Mouse (Mus musculus): ENCODE results near the gene Nmb. TPM values are rescaled to one million over a fixed set of nuclear protein-coding genes. Genes with fewer than 3 reads are reported as not detected.

The Nmb gene
- polyA plus RNA-seq (2017; shearing (Covaris generic)), result 42.4 TPM

GRCm38 (mm10) chr7:80904921-80905515 is at the start of gene Nmb:
TSS of gene Nmb (minus strand) at chr7:80905076.

DNA sequence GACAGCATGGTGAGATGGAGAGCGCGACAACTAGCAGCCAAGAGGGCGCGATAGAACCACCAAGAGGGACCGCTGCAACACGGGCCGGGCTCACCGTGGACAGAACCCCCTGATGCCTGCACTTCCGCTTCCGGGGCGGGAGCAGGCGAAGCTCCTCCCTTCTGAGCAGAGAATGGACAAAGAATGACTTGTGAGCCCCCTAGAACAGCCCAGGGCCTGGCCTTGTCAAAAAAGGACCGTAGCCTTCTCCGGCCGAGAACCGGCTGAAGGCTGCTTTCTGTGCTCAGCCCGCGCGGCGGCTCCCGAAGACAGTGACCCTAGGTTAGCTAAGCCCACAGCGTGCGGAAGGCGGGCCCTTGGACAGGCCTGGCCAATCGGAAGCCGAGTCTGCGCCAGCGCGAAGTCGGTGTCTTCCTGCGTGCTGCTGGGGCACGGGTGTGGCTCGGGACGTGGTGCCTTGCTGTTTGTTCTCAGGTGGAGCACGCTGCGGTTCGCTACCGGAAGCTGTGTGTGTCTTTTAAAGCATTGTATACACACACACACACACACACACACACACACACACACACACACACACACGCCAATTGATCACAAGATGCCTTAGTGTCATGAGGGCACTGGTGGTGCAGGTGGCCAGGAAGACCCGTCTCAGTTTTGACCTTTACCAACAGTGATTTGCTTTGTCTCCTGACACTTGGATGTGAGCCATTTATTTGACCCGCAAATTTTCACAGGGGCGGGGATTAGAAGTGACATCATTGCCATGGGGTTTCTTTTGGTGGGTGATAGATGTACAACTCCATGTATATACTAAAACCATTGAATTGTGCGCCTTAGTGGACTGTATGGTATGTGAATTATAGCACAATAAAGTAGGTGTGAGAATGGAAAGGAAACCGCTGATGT is 42.8 kb upstream of the Nmb start, which contains the start of gene Sec11a:
Gene Sec11a, minus strand, starts transcription at position 336 of the 906 bp plus-strand sequence.

DNA sequence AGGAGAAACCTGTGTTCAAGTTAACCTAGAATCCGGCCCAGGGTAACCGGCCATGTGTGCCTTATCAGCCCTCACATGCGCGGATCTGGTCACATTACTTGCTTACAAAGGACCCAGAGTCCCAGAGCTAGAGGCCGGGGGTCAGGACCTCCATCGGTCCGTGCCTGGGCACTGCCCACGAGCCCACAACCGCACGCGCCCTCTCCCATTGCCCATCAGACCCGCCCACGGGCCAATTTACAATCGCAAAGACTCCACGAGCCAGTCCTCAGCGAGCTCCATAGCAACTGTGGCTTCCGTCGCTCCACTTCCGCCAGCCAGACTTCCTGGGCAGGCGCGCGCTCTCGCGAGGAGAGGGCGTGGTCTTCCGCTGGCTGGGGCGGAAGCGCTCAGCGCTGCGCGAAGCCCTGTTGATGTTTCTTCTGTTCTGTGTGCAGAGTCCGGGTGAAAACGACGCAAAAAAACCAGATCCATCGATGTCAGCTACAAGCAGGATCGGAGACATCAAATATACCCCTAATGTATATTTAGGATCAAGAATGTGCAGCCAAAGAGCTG is 3.9 kb downstream of the Nmb start, which contains the start of gene Wdr73:
Gene Wdr73, minus strand, starts transcription at position 326 of the 558 bp plus-strand sequence.

DNA sequence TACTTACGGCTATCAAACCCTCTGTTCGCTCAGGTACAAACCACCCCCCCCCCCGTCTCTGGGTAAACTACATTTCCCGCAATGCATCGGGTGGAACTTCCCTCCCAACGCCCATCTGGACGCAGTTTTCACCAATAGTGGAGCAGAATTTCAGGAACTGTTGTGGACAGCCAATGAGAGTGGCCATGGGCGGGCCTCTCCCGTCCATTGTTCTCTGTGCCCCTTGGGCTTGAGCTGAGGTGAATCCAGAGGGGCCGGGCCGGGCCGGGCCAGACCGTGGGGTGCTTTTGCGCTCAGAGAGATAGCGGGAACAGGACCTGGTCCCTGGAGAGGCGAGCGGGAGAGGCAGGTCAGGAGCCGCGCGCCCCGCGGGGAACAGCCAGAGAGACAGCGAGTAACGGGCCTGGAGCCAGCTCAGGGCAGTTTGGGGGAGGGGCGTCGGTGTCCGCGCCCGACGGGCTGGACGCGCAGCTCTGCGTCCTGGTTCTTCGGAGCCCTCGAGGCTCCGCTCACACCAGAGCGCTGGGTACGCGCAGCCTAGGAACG is 44.1 kb downstream of the Nmb start, which contains the start of gene Zscan2:
Gene Zscan2, plus strand, starts transcription at position 192 of the 546 bp plus-strand sequence.

Other genes starting within 250 kb of the Nmb start
- 69.2 TPM for gene Crtc3, start 216.2 kb downstream of the Nmb start, polyA plus RNA-seq (2017; shearing (Covaris generic))
- gene Iqgap1, start 79.1 kb downstream of the Nmb start, polyA plus RNA-seq (2017; shearing (Covaris generic)), result 202 TPM
- gene Zscan2, start 44.2 kb downstream of the Nmb start, polyA plus RNA-seq (2017; shearing (Covaris generic)), result 2.9 TPM
- gene Wdr73, start 3.8 kb downstream of the Nmb start, polyA plus RNA-seq (2017; shearing (Covaris generic)), result 36.4 TPM
- gene Sec11a, start 42.7 kb upstream of the Nmb start, polyA plus RNA-seq (2017; shearing (Covaris generic)), result 305 TPM
- 79.8 TPM for gene Zfp592, start 88.6 kb upstream of the Nmb start, polyA plus RNA-seq (2017; shearing (Covaris generic))
- 0.18 TPM for gene Alpk3, start 152.5 kb upstream of the Nmb start, polyA plus RNA-seq (2017; shearing (Covaris generic))
- gene Slc28a1, start 209.7 kb upstream of the Nmb start, polyA plus RNA-seq (2017; shearing (Covaris generic)), result not detected